Mouse (Mus musculus): ENCODE data around the gene Mtx3. TPM values are rescaled to one million over a fixed set of nuclear protein-coding genes. Genes with fewer than 3 reads are reported as not detected.
"Not testable (repeated sequence)": the region's sequence is repeated elsewhere in the genome, so short reads cannot be mapped to it uniquely, and the experiment has no call there.

Gene Mtx3
- polyA plus RNA-seq (2014; fragmentation: Nextera tagmentation; extraction: Ambion mirVana), result 6.7 and 8.4 TPM in 2 replicates

DNA sequence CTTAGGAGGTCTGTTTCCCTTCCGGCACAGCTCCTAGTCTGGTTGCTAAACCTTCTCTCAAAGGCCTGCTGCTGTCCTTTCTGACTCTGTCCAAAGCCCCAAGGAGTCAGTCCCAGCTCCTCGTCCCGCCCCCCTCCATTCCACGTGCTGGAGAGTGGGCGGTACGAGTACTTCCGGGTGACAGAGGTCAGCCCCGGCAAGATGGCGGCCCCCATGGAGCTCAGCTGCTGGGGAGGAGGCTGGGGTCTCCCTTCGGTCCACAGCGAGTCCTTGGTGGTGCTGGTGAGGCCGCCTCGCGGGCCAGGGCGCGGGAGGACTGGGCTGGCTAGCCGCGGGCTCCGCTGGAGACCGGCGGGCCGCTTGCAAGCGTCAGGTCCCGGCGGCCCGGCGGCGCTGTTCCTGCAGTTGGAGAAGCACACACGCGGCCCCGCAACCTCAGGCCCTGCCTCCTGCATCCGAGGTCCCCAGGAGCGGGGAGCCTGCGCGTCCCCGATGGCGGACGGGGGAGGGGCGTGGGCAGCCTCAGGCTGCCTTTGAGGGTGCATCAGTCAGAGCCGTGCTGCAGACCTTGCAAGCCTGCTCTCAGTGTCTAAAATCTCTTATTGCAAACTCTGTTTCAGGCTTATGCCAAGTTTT, at the start of gene Mtx3:
TSS of gene Mtx3 (plus strand) at position 175 of the 636 bp plus-strand sequence.
- Histone ChIP-seq H3K9ac (replicated peaks; ENCODE audit: low read length) (peak within 1 kb of the TSS; percentile 79), H3K9me3 (ENCODE audit: control insufficient read depth, low read length) (no peaks in the 10 kb centered on the region), H3K4me1 (ENCODE audit: control insufficient read depth, insufficient read depth, low read length) (0 out of 2 replicates have a peak, but pooled peaks cover 7% of the 10 kb centered on the region), H3K4me3 (replicated peaks; ENCODE audit: low read depth, low read length) (peak within 1 kb of the TSS; percentile 91), H3K27ac (replicated peaks; ENCODE audit: low read depth, low read length) (peak within 1 kb of the TSS; percentile 86), H3K36me3 (ENCODE audit: control insufficient read depth, insufficient read depth, low read length) (peaks cover 23% of the 10 kb centered on the region), H3K27me3 (ENCODE audit: control insufficient read depth, insufficient read depth, low read length) (no peaks in the 10 kb centered on the region), H3K4me2 (ENCODE audit: low read length) (peak within 1 kb of the TSS; percentile 78)
- peak; percentile 99 for ATAC-seq (ENCODE audit: low FRiP score, low TSS enrichment)
- 3% methylated on average over 40 of the region's 40 CpGs for WGBS
- peak; percentile 92 for DNase-seq

DNA sequence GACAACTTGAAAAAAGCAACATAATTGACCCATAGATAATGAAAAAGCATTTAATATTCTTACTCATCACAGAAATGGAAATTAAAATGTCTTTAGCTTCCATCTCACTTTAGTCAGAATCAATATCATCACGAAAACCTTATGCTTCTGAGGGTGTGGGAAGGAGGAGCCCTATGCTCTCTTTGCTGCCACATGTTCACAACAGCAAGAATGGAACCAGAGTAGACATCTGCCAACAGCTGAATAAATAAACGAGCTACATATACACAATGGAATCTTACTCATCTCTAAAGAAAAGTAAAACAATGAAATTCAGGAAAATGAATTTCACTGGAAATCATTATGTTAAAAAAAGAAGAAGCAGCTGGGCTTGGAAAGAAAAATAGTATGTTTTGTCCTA, 45.7 kb upstream of the Mtx3 start:
- ATAC-seq (ENCODE audit: low FRiP score, low TSS enrichment) (no peak), DNase-seq (no peak)
- Histone ChIP-seq H3K4me3 (replicated peaks; ENCODE audit: low read depth, low read length) (no peak overlapping the region), H3K9ac (replicated peaks; ENCODE audit: low read length) (no peak overlapping the region), H3K9me3 (ENCODE audit: control insufficient read depth, low read length) (no peaks in the 10 kb centered on the region), H3K4me1 (ENCODE audit: control insufficient read depth, insufficient read depth, low read length) (peaks cover 10% of the 10 kb centered on the region; the same call in 1 of the 2 replicates), H3K27ac (replicated peaks; ENCODE audit: low read depth, low read length) (no peak overlapping the region), H3K4me2 (ENCODE audit: low read length) (no peak overlapping the region), H3K36me3 (ENCODE audit: control insufficient read depth, insufficient read depth, low read length) (no peaks in the 10 kb centered on the region), H3K27me3 (ENCODE audit: control insufficient read depth, insufficient read depth, low read length) (peaks cover 5% of the 10 kb centered on the region; the same call in 1 of the 2 replicates)
- WGBS, result 88% methylated on average over 2 of the region's 2 CpGs

DNA sequence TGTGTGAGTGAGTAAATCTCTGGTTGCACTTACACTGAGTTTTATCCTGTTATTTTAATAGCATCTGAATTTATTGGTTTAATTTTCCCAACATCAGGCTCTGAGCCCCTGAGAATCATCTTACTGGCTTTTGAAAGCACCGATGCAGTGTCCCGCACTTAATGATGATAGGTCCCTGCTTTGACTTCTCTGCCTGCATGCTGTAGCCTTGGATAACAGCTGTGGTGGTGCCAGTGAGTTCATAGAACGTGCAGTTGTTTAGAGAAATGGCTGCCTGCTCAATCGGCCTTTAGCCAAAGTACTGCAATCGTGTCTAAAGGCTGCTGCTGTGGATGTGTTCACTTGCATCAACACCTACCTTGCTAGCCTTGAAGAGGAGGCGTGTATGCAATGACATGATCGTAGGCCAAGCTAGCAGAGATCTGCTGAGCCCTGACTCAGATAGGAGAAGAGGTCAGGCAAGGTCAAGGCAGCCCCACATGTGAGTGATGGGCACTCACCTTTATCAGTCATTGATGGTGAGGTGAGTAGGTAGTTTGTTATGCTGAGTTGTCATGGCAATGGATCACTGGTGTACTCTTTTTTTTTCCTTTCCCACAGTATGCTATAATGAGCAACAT, 45.1 kb upstream of the Mtx3 start:
- WGBS, result 84% methylated on average over 7 of the region's 7 CpGs
- H3K36me3 ChIP-seq (ENCODE audit: control insufficient read depth, insufficient read depth, low read length), result no peaks in the 10 kb centered on the region
- DNase-seq (no peak), ATAC-seq (ENCODE audit: low FRiP score, low TSS enrichment) (no peak)
- H3K27ac ChIP-seq (replicated peaks; ENCODE audit: low read depth, low read length), result no peak overlapping the region
- no peak overlapping the region for H3K4me2 ChIP-seq (ENCODE audit: low read length)
- H3K27me3 ChIP-seq (ENCODE audit: control insufficient read depth, insufficient read depth, low read length), result peaks cover 3% of the 10 kb centered on the region; the same call in 1 of the 2 replicates
- peaks cover 9% of the 10 kb centered on the region; the same call in 1 of the 2 replicates for H3K4me1 ChIP-seq (ENCODE audit: control insufficient read depth, insufficient read depth, low read length)
- no peak overlapping the region for H3K4me3 ChIP-seq (replicated peaks; ENCODE audit: low read depth, low read length)
- H3K9ac ChIP-seq (replicated peaks; ENCODE audit: low read length), result no peak overlapping the region
- no peaks in the 10 kb centered on the region for H3K9me3 ChIP-seq (ENCODE audit: control insufficient read depth, low read length)

DNA sequence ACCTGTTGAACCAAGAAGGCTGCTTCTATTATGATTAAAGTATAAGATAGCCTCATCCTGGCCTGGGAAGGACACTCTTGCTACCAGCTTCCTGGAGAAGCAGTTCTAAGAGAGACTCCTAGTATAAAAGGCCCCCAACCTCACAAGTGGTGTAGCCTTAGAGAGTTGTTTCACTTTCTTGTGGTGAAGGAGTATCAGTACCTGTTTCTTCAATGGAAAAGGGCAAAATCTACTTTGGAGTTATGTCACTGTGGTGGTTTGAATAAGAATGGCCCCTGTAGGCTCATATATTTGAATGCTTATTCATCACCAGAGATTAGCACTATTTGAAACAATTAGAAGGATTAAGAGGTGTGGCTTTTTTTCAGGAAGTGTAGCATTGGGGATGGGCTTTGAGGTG, 37.8 kb upstream of the Mtx3 start:
- Histone ChIP-seq H3K9me3 (ENCODE audit: control insufficient read depth, low read length) (no peaks in the 10 kb centered on the region), H3K36me3 (ENCODE audit: control insufficient read depth, insufficient read depth, low read length) (no peaks in the 10 kb centered on the region), H3K4me3 (replicated peaks; ENCODE audit: low read depth, low read length) (no peak overlapping the region), H3K4me2 (ENCODE audit: low read length) (no peak overlapping the region), H3K4me1 (ENCODE audit: control insufficient read depth, insufficient read depth, low read length) (no peaks in the 10 kb centered on the region), H3K9ac (replicated peaks; ENCODE audit: low read length) (no peak overlapping the region), H3K27ac (replicated peaks; ENCODE audit: low read depth, low read length) (no peak overlapping the region), H3K27me3 (ENCODE audit: control insufficient read depth, insufficient read depth, low read length) (no peaks in the 10 kb centered on the region)
- DNase-seq, result no peak
- no peak for ATAC-seq (ENCODE audit: low FRiP score, low TSS enrichment)

DNA sequence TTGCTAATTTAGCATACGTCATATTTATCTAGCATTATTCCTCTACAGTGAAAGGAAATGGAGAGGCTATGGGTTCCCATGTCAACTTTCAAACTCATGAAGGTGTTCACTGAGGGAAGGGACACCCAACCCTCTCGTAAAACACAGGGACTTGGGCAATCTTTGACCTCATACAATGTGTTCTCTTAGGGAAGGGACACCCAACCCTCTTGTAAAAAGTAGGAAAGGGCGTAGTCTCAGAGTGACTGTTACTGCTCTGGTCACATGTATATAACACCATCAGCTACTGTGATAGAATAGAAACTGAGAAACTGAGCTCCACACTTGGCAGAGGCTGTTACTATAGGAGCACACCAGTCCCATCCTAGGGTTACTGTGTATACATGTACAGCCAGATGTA, 36.7 kb upstream of the Mtx3 start:
- DNase-seq, result no peak
- no peak overlapping the region for H3K27ac ChIP-seq (replicated peaks; ENCODE audit: low read depth, low read length)
- WGBS, result 90% methylated on average over 3 of the region's 3 CpGs
- no peaks in the 10 kb centered on the region for H3K36me3 ChIP-seq (ENCODE audit: control insufficient read depth, insufficient read depth, low read length)
- H3K4me2 ChIP-seq (ENCODE audit: low read length), result no peak overlapping the region
- no peaks in the 10 kb centered on the region for H3K4me1 ChIP-seq (ENCODE audit: control insufficient read depth, insufficient read depth, low read length)
- no peaks in the 10 kb centered on the region for H3K27me3 ChIP-seq (ENCODE audit: control insufficient read depth, insufficient read depth, low read length)
- no peak overlapping the region for H3K4me3 ChIP-seq (replicated peaks; ENCODE audit: low read depth, low read length)
- no peaks in the 10 kb centered on the region for H3K9me3 ChIP-seq (ENCODE audit: control insufficient read depth, low read length)
- no peak for ATAC-seq (ENCODE audit: low FRiP score, low TSS enrichment)
- no peak overlapping the region for H3K9ac ChIP-seq (replicated peaks; ENCODE audit: low read length)

DNA sequence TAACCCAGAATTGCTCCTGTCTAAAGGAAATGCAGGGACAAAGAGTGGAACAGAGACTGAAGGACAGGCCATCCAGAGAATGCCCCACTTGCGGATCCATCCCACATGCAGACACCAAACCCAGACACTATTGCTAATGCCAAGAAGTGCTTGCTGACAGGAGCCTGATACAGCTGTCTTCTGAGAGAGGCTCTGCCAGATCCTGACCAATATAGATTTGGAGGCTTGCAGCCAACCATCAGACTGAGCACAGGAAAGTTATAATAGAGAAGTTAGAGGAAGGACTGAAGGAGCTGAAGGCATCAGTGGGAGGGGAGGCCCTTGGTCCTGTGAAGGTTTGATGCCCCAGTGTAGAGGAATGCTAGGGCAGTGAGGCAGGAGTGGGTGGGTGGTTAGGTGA, 34.0 kb upstream of the Mtx3 start:
- 93% methylated on average over 1 of the region's 1 CpGs for WGBS
- not testable (repeated sequence) for H3K27me3 ChIP-seq (ENCODE audit: control insufficient read depth, insufficient read depth, low read length); H3K36me3 ChIP-seq (ENCODE audit: control insufficient read depth, insufficient read depth, low read length); DNase-seq; H3K27ac ChIP-seq (replicated peaks; ENCODE audit: low read depth, low read length); H3K4me2 ChIP-seq (ENCODE audit: low read length); ATAC-seq (ENCODE audit: low FRiP score, low TSS enrichment); H3K4me1 ChIP-seq (ENCODE audit: control insufficient read depth, insufficient read depth, low read length); H3K9ac ChIP-seq (replicated peaks; ENCODE audit: low read length); H3K4me3 ChIP-seq (replicated peaks; ENCODE audit: low read depth, low read length); H3K9me3 ChIP-seq (ENCODE audit: control insufficient read depth, low read length)

DNA sequence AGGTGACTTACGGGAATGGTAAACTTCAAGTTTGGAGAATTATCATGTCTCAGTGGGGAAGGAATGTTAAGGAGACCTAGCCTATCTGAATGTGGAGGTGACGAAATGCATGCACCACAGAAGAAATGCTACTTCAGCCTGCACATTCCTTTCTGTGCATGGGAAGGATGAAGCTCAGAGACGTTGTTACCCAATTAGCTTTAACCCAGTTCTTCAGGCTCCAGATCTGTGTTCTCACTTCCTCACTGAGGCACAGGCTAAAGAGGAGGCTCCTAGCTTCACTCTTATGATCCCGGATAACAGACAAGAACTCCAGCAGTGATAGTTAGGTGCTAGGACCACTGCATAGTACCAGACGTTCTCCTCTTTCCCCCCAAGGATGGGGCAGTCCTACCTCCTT, 28.2 kb upstream of the Mtx3 start:
- DNase-seq (no peak), ATAC-seq (ENCODE audit: low FRiP score, low TSS enrichment) (no peak)
- Histone ChIP-seq H3K4me1 (ENCODE audit: control insufficient read depth, insufficient read depth, low read length) (no peaks in the 10 kb centered on the region), H3K27ac (replicated peaks; ENCODE audit: low read depth, low read length) (no peak overlapping the region), H3K4me3 (replicated peaks; ENCODE audit: low read depth, low read length) (no peak overlapping the region), H3K36me3 (ENCODE audit: control insufficient read depth, insufficient read depth, low read length) (no peaks in the 10 kb centered on the region), H3K9me3 (ENCODE audit: control insufficient read depth, low read length) (no peaks in the 10 kb centered on the region), H3K9ac (replicated peaks; ENCODE audit: low read length) (no peak overlapping the region), H3K4me2 (ENCODE audit: low read length) (no peak overlapping the region), H3K27me3 (ENCODE audit: control insufficient read depth, insufficient read depth, low read length) (no peaks in the 10 kb centered on the region)
- 87% methylated on average over 5 of the region's 5 CpGs for WGBS

DNA sequence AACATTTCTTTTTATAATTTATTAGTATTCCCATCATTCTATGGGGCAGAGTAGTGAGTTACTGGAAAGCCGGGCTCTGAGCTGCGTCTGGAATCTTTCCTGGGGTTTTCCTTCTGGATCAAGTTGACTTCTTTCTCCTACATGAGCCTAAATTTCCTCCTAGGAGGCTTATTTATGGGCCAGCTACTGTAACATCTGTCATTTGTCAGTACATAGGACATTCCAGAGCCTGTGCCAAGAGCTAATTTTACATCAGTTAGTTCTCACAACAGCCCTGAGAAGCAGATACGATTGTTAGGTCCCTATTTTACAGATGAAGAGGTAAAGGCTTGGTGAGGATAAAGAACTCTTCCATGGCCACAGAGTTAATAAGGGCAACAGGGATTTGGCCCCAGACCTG, 27.2 kb upstream of the Mtx3 start:
- no peak overlapping the region for H3K9ac ChIP-seq (replicated peaks; ENCODE audit: low read length)
- H3K4me1 ChIP-seq (ENCODE audit: control insufficient read depth, insufficient read depth, low read length), result no peaks in the 10 kb centered on the region
- 87% methylated on average over 3 of the region's 3 CpGs for WGBS
- H3K9me3 ChIP-seq (ENCODE audit: control insufficient read depth, low read length), result no peaks in the 10 kb centered on the region
- H3K4me3 ChIP-seq (replicated peaks; ENCODE audit: low read depth, low read length), result no peak overlapping the region
- H3K27me3 ChIP-seq (ENCODE audit: control insufficient read depth, insufficient read depth, low read length), result no peaks in the 10 kb centered on the region
- H3K36me3 ChIP-seq (ENCODE audit: control insufficient read depth, insufficient read depth, low read length), result no peaks in the 10 kb centered on the region
- H3K4me2 ChIP-seq (ENCODE audit: low read length), result no peak overlapping the region
- no peak overlapping the region for H3K27ac ChIP-seq (replicated peaks; ENCODE audit: low read depth, low read length)
- DNase-seq (no peak), ATAC-seq (ENCODE audit: low FRiP score, low TSS enrichment) (no peak)

DNA sequence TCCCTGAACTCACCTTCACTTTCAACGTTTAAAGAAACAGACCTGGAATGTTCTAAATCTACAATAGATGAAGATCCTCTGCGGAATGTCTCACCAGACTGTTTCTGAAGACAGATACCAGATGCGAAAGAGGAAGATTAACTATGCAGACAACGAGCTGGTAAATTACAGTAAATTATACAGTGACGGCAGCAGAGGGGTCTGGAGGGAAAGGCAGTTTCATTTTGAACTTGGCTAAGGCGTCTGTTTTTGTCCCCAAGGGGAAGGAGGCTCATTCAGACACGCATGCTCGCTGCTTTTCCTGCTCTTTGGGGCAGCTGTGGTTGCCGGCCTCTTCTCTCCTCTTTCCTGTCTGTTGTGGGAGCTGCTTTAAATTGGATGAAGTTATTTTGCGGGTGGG, 15.7 kb upstream of the Mtx3 start:
- H3K4me2 ChIP-seq (ENCODE audit: low read length), result no peak overlapping the region
- DNase-seq, result peak; percentile 26
- WGBS, result 68% methylated on average over 10 of the region's 10 CpGs
- H3K27ac ChIP-seq (replicated peaks; ENCODE audit: low read depth, low read length), result no peak overlapping the region
- H3K4me3 ChIP-seq (replicated peaks; ENCODE audit: low read depth, low read length), result no peak overlapping the region
- no peaks in the 10 kb centered on the region for H3K36me3 ChIP-seq (ENCODE audit: control insufficient read depth, insufficient read depth, low read length)
- no peaks in the 10 kb centered on the region for H3K9me3 ChIP-seq (ENCODE audit: control insufficient read depth, low read length)
- ATAC-seq (ENCODE audit: low FRiP score, low TSS enrichment), result no peak
- H3K27me3 ChIP-seq (ENCODE audit: control insufficient read depth, insufficient read depth, low read length), result no peaks in the 10 kb centered on the region
- no peaks in the 10 kb centered on the region; the same call in 1 of the 2 replicates for H3K4me1 ChIP-seq (ENCODE audit: control insufficient read depth, insufficient read depth, low read length)
- no peak overlapping the region for H3K9ac ChIP-seq (replicated peaks; ENCODE audit: low read length)
